Mouse (Mus musculus) layer of hippocampus, postnatal 10 days (tissue): ENCODE measurements around the gene Tnfaip2. TPM values are rescaled to one million over a fixed set of nuclear protein-coding genes. Genes with fewer than 3 reads are reported as not detected.
A peak's percentile ranks its signal among the peaks of the same experiment; 100 is the strongest.

ENCODE experiments used
- DNase-seq, 2 experiments: peaks; one replicate each; pipeline ENCODE4 v3.0.0; 2021; ENCODE audit warnings: low spot score in 2 of 2
- long read RNA-seq: library from polyadenylated mRNA; stranded (forward); transcript quantifications from one replicate; pipeline ENCODE4 v2.0.0, GENCODE M21; 2023
- total RNA-seq, 2 experiments: library from RNA; stranded (reverse); gene quantifications; 2 replicates each; pipeline ENCODE4 v1.2.3; 2021

Gene Tnfaip2
- total RNA-seq, result under 1 TPM; 0.62 to 0.71 TPM
- long read RNA-seq, result 0 reads

DNA sequence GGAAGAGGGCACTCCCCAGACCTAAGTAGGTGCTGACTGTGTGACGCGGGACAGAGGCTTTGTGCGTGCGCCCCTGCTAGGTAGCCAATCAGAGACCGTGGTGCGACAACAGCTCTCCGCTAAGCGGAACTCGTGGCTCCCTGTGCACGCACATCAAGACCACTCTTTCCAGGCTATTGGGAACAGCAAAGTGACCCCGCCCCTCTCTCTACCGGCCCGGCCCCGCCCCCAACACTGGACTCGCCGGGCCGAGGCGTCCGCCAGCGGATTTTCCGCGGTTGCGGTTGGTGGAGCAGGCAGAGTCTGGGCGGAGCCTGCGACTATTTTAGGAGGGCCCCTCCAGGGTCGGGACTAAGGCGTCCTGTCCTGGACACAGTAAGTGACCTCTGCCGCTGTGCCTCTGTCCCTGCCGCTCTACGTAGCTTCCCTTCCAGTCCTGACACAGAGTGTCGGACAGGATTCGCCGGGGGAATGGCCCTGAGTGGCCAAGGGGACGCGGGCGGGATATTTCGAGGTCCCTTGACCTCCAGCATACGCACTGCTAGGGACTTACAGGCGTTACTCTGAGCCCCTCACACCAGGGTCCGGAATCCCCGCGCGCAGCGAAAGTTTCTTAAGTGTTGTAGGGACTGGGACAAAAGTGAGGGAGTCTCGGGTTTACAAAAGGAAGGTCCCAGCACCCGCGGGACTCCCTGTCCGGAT lies at the start of gene Tnfaip2:
TSS of gene Tnfaip2 (plus strand) at position 161 of the 702 bp plus-strand sequence.
- DNase-seq, result peak; percentile 32 to 53

- no peak for DNase-seq
Observed at GRCm38 (mm10) chr12:111394008-111394407, 48.3 kb upstream of the Tnfaip2 start.

DNA sequence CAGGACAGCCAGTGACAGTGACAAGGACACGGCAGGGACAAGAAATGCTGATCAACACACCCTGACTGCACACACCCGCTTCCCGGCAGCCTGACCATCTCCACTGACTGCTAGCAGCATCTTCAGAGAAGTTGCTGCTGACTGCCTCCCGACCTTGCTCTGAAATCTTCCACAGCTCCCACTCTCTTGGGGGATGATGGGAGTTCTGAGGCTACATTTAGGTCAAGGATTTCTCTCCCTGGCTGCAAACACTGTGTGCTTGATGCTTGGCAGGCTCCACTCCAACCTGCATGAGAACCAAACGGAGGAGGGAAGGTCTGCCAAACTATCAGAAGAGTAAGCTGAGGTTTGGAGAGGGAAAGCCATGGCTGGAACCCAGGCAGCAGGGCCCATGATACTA lies 45.3 kb upstream of the Tnfaip2 start:
- DNase-seq, result no peak

- DNase-seq, result peak; percentile 81 to 85
Observed at GRCm38 (mm10) chr12:111401454-111402184, 40.6 kb upstream of the Tnfaip2 start.

DNA sequence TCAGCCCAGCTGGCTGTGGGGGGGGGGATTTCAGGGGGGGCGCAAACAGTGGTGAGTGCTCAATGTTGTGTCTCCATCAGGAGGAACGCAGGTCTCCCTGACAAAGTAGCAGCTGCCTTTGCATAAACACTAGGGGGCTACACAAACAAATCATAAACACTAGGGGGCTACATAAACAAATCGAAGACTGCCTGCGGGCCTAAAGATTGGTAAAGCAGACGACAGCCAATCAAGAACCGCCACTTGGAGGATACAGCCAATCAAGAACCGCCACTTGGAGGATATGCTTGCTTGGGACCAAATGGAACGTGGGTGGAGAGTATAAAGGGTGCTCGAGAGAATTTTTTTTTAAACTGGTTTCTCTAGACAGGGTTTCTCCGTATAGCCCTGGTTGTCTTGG lies 37.4 kb upstream of the Tnfaip2 start:
- DNase-seq, result no peak

DNA sequence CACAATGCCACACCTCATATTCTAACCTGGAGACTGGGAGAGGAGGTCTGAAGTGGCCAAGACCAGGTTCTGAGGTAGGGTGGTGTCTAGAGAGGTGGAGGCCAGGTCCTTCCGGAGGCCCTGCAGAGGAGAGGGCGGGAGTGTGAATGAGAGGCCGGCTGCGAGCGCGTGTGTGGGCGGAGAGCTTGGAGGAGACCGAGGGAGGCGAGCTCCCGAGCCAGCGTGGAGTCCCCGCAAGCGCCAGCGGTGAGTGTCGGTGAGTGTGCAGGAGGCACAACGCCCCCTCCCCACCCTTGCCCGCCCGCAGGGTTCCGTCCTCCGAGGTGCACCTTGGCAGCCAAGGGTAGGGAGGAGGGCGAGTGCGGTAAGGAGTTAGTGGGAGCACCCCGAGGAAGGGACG lies 35.6 kb upstream of the Tnfaip2 start, which contains the start of gene Lbhd2:
TSS of gene Lbhd2 (plus strand) at position 188 of the 400 bp plus-strand sequence.
- DNase-seq, result no peak

DNA sequence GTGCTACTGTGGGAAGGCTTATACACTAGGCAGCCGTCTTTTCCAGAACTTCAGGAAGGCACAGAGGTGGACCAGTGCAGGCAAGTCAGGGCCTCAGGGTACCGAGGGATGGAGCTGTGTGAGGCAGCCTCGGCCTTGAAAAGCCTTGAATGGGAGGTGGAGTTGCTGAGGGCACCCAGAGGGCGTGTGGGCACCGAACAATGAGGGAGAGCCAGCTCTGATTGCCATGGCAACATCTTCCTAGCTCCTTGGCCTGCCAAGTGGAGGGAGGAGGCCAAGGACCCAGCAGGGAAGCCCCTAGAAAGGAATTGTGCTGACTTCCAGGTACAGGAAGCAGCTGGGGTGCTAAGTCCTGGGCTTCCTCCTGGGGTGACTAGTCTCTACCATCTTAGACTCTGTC lies 32.7 kb upstream of the Tnfaip2 start:
- DNase-seq, result no peak

DNA sequence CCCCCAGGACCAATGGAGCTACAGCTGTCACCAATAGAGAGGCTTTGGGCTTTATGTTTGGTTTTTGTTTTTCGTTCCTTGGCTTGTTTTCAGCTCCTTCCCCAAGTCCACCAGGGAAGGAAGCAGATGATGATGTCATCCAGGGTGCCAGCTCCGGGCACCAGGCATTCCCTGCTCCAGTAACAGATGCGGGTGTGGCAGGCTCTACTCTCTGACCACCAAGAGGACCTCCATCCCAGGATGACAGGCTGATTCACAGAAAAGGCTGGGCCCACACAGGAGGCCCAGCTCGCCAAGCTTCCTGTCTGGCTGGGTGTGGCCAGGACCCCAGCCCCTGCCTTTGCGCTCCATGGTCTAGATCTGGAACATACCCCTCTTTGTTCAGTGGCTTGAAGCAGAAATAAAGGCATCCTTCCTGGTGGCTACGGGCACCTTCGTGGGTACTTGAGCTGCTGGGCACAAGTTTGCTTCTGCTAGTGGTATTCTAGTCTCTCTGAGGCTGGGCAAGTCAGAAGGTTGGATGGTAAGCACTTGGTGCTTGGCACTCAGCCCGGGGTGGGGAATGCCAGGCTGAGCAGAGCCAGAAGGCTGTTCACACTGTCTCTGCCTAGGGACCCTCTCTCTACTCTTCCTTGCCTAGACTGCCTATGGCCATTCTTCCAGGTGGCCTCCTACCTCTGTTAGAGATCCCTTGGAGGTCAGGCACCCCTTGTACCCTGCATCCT lies 30.5 kb upstream of the Tnfaip2 start:
- DNase-seq, result no peak

DNA sequence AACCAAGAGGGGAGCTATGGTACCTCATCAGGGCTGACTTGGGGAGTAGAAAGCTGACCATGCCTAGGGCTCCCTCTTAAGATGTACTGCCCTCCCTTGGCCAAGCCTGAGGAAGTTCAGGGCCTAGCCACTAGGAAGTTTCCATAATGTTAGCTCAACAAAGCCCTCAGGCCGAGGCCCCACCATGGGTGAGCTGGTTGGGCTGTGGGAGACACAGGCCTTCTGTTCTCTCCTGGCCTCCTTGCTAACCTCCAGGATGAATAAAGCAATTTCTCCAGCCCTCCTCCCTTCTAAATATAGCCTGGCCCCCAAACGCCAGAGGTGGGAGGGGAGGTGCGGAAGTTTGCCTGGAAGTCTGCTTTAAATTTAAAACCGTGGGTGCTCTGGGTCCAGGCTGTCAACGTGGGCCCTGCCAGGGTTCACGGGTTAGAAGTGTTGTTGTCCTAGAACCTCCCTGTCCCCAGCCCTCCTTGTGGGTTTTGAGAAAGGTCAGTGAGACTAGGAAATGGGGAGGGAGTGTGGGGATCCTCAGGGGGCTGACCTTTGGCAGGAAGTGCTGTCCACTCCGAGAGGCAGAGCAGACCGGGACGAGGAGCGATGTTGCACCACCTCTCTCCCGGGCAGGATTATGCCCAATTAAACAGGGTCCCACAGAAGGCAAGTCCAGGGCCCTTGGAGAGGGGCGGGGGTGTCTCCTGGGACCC lies 29.5 kb upstream of the Tnfaip2 start:
- DNase-seq, result no peak

DNA sequence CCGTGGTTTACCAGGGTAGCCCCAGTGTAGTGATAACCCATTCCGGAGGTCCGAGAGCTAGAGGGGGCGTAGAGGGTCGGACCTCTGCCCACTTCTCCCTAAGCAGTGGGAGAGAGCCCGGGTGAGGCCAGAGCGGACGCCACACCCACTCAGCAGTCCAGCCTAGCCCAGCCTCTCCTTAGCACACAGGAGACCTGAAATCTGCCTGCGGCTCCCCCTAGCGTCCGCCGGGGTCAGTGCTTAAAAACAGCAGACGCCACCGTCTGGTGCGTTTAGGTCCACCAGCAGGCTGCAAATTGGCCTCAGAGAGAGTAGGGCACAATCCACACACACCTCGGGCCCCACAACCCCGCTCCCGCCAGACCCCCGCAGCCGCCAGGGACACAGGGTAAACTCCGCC lies 29.0 kb upstream of the Tnfaip2 start:
- DNase-seq, result peak; percentile 90 to 93

- no peak for DNase-seq
Observed at GRCm38 (mm10) chr12:111416921-111417779, 25.1 kb upstream of the Tnfaip2 start, which contains the start of gene Exoc3l4. Gene Exoc3l4 (plus strand): TSS chr12:111417017.

DNA sequence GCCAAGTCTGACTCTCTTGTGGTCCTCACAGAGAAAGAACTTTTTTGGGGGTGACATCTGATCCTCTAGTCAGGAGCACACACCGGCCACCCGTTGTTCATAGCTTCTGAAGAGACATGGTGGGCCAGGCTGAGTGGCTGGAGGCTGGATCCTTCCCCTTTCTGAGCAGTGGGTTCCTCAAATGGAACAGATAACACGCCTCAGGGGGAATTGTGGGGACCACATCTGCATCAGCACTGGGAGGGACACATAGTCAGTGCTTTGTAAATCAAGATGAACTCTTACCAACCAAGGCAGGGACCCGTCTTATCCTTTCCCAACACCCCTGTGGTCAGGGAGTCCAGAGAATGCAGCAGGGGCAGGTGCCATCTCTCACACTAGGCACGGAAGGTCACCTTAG lies 22.4 kb upstream of the Tnfaip2 start:
- DNase-seq, result no peak

DNA sequence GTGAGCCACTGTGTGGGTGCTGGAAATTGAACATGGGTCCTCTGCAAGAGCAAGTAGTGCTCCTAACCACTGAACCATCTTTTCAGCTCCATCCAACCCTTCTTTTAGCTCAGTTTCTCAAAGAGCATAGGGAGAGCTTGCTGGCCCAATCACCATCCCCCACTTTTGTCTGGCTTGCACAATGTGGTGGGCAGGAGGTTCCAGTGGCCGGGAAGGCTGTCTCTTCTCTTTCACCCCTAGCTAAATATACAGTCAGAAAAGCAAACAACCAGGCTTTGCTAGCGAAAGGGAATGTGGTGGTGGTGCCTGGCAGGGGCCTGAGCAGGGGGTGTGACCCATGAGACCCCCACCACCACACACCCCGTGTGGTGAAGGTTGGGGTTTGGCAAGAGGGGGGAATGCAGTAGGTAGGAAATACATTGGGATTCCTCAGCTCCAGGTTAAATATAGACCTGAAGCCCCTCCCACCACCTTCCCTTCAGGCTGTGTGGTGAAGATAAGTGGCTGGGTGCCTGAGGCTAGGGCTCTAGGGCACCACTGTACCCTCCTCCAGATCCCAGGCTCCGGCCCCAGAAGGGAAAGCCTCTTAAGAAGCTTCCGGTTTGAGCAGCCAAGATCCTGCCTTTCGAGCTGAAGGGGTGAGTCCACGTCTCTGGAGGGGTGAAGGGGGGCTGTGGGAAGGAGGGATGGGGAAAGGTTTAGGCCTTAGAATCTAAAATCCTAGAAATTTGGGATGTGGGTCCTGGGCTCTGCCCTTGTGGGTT lies 21.1 kb upstream of the Tnfaip2 start:
- no peak for DNase-seq

GRCm38 (mm10) chr12:111422852-111423251 lies 19.4 kb upstream of the Tnfaip2 start:
- no peak for DNase-seq

DNA sequence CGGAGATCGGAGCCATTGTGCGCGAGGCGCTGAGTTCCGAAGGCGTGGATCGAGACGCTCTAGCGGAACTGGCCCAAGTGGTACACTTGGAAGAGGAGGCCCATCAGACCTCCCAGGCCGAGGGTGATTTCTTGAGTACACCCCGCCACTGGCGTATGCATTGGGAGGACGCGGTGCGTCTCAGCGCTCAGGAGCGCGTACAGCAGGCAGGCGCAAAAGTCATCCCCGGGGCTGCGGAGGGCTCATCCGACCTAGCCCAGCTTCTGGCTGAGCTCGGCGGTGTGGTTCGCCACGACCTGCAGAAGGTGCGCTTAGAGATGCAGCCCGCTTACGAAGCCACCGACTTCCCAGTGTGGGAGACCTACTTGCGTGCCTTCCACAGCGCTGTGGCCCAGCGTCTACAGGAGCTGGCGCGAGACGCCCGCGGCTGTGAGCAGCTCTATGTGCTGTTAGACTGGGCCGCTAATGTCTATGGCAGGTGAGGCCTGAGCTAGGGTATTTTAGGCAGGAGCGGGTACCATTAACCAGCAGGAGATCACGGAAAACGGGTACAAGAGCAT lies 18.6 kb upstream of the Tnfaip2 start:
- DNase-seq, result no peak

- no peak for DNase-seq
Observed at GRCm38 (mm10) chr12:111424547-111424946, 17.7 kb upstream of the Tnfaip2 start.

GRCm38 (mm10) chr12:111425258-111425657 lies 17.0 kb upstream of the Tnfaip2 start:
- peak; percentile 87 for DNase-seq

DNA sequence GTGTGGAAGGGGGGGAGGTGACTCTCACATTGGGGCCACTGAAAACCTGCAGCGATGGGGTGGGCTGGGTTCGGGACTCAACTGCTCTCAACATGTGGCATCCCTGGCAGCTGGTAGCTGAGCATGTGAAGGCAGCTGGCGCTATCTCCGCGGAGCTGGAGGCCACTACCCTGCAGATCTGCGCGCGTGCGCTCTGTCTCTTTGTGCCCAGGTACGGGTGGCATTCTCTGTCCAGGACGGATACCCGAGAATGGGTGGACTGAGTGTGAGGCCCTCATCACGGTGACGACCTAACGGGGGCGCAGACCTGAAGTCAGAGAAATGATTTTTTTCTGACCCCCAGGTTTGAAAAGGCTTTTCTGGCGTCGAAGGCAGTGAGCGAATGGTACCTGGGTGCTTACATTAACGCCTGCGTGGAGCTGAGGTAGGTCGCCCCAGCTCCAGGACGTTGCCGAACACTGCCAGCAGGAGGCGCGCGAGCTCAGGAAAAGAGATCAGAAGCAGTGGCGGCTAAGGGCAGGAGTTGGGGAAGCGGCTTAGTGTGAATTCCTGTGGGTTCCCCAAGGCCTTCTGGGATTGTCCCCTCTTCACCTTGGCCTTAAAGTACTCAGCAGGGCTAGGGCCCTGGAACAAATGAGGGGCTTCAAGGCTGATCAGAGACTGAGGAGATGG lies 16.3 kb upstream of the Tnfaip2 start:
- peak; percentile 97 for DNase-seq
